Mouse (Mus musculus) adrenal gland (tissue): ENCODE results near the gene Iqcc.

ENCODE experiments used
- intact Hi-C: fragments of 180-260 bp; cut with DNase I; formaldehyde crosslinking; loops from one replicate; pipeline ENCODE4 v1.15.1; 2025

The Iqcc gene

GRCm38 (mm10) chr4:129584370-129584769 lies 34.5 kb downstream of the Iqcc start:
- intact Hi-C loops, result no loop called here

- intact Hi-C loops, result no loop called here
Measured at GRCm38 (mm10) chr4:129582251-129582650, 36.6 kb downstream of the Iqcc start.

GRCm38 (mm10) chr4:129580347-129580746 lies 38.6 kb downstream of the Iqcc start:
- intact Hi-C loops, result no loop called here

GRCm38 (mm10) chr4:129578466-129578865 lies 40.4 kb downstream of the Iqcc start, which contains the start of gene Fam167b:
Gene Fam167b (minus strand): TSS chr4:129578549.
- intact Hi-C loops, result loop anchor here (5.0 kb wide), 1 partner anchor 34 kb away; the partner anchor contains the start of gene Dcdc2b

GRCm38 (mm10) chr4:129577688-129578087 lies 41.2 kb downstream of the Iqcc start:
- intact Hi-C loops, result loop anchor here (5.0 kb wide), 1 partner anchor 35 kb away; the partner anchor contains the start of gene Dcdc2b

GRCm38 (mm10) chr4:129576863-129577491 lies 41.9 kb downstream of the Iqcc start:
- intact Hi-C loops, result loop anchor here (5.0 kb wide), 1 partner anchor 35 kb away; the partner anchor contains the start of gene Dcdc2b

- intact Hi-C loops, result loop anchor here (5.0 kb wide), 1 partner anchor 37 kb away; the partner anchor contains the start of gene Dcdc2b
Measured at GRCm38 (mm10) chr4:129575171-129575844, 43.6 kb downstream of the Iqcc start.

- intact Hi-C loops, result no loop called here
Measured at GRCm38 (mm10) chr4:129573430-129573829, 45.5 kb downstream of the Iqcc start, which contains the start of gene Lck. Gene Lck (minus strand): TSS chr4:129573641.

- intact Hi-C loops, result no loop called here
Measured at GRCm38 (mm10) chr4:129573093-129573370, 45.9 kb downstream of the Iqcc start.

- intact Hi-C loops, result no loop called here
Measured at GRCm38 (mm10) chr4:129572236-129573092, 46.4 kb downstream of the Iqcc start.

- intact Hi-C loops, result no loop called here
Measured at GRCm38 (mm10) chr4:129571551-129572084, 47.3 kb downstream of the Iqcc start.

- intact Hi-C loops, result no loop called here
Measured at GRCm38 (mm10) chr4:129570028-129570427, 48.9 kb downstream of the Iqcc start.

GRCm38 (mm10) chr4:129568366-129568765 lies 50.5 kb downstream of the Iqcc start:
- intact Hi-C loops, result no loop called here

- intact Hi-C loops, result no loop called here
Measured at GRCm38 (mm10) chr4:129565139-129565538, 53.8 kb downstream of the Iqcc start.
